Mouse (Mus musculus): Measurements from ENCODE around the gene Hs6st1. TPM values are rescaled to one million over a fixed set of nuclear protein-coding genes. Genes with fewer than 3 reads are reported as not detected.

The Hs6st1 gene
- polyA plus RNA-seq, 1 experiment from 2014 or later, result 6.7 TPM

GRCm38 (mm10) chr1:36129126-36129525, 60.9 kb downstream of the Hs6st1 start:
- no peak overlapping the region for H3K9ac ChIP-seq (ENCODE audit: low read depth, low read length)
- WGBS, result 39% methylated on average over 4 of the region's 4 CpGs
- TF ChIP-seq CTCF (IDR thresholded peaks at IDR 0.05; ENCODE audit: low read depth), result no peak
- H3K27me3 ChIP-seq (replicated peaks; ENCODE audit: control insufficient read depth, insufficient read depth, low read length), result no peaks in the 10 kb centered on the region
- H3K9me3 ChIP-seq (ENCODE audit: control insufficient read depth), result 0 out of 2 replicates have a peak, but pooled peaks cover 2% of the 10 kb centered on the region
- H3K36me3 ChIP-seq (ENCODE audit: control insufficient read depth, insufficient read depth), result no peaks in the 10 kb centered on the region
- H3K4me1 ChIP-seq (replicated peaks; ENCODE audit: control insufficient read depth, insufficient read depth, low read length), result 0 out of 2 replicates have a peak, but pooled peaks cover 3% of the 10 kb centered on the region
- H3K4me2 ChIP-seq (replicated peaks; ENCODE audit: low read depth), result no peak overlapping the region
- no peak overlapping the region for H3K4me3 ChIP-seq (ENCODE audit: low read depth, low read length)
- ATAC-seq, result peak; percentile 40; the same call in 1 of the 2 replicates
- H3K27ac ChIP-seq (ENCODE audit: low read depth, low read length), result no peak overlapping the region; the same call in 1 of the 2 replicates

GRCm38 (mm10) chr1:36129881-36130280, 61.7 kb downstream of the Hs6st1 start:
- H3K4me3 ChIP-seq (ENCODE audit: low read depth, low read length), result no peak overlapping the region
- no peaks in the 10 kb centered on the region for H3K9me3 ChIP-seq (ENCODE audit: control insufficient read depth)
- no peak overlapping the region for H3K27ac ChIP-seq (ENCODE audit: low read depth, low read length)
- H3K36me3 ChIP-seq (ENCODE audit: control insufficient read depth, insufficient read depth), result no peaks in the 10 kb centered on the region
- no peak for TF ChIP-seq CTCF (IDR thresholded peaks at IDR 0.05; ENCODE audit: low read depth)
- 0 out of 2 replicates have a peak, but pooled peaks cover 3% of the 10 kb centered on the region for H3K4me1 ChIP-seq (replicated peaks; ENCODE audit: control insufficient read depth, insufficient read depth, low read length)
- no peaks in the 10 kb centered on the region for H3K27me3 ChIP-seq (replicated peaks; ENCODE audit: control insufficient read depth, insufficient read depth, low read length)
- WGBS, result 92% methylated on average over 8 of the region's 8 CpGs
- no peak overlapping the region for H3K4me2 ChIP-seq (replicated peaks; ENCODE audit: low read depth)
- no peak for ATAC-seq
- no peak overlapping the region for H3K9ac ChIP-seq (ENCODE audit: low read depth, low read length)

- no peaks in the 10 kb centered on the region for H3K36me3 ChIP-seq (ENCODE audit: control insufficient read depth, insufficient read depth)
- no peak for ATAC-seq
- no peak overlapping the region for H3K4me2 ChIP-seq (replicated peaks; ENCODE audit: low read depth)
- no peak overlapping the region for H3K4me3 ChIP-seq (ENCODE audit: low read depth, low read length)
- no peak overlapping the region for H3K27ac ChIP-seq (ENCODE audit: low read depth, low read length)
- no peaks in the 10 kb centered on the region for H3K27me3 ChIP-seq (replicated peaks; ENCODE audit: control insufficient read depth, insufficient read depth, low read length)
- H3K4me1 ChIP-seq (replicated peaks; ENCODE audit: control insufficient read depth, insufficient read depth, low read length), result 0 out of 2 replicates have a peak, but pooled peaks cover 3% of the 10 kb centered on the region
- H3K9ac ChIP-seq (ENCODE audit: low read depth, low read length), result no peak overlapping the region
- no peaks in the 10 kb centered on the region for H3K9me3 ChIP-seq (ENCODE audit: control insufficient read depth)
- TF ChIP-seq CTCF (IDR thresholded peaks at IDR 0.05; ENCODE audit: low read depth), result no peak
- 81% methylated on average over 4 of the region's 4 CpGs for WGBS
Measured at GRCm38 (mm10) chr1:36130307-36131035, 62.3 kb downstream of the Hs6st1 start.

- no peak for ATAC-seq
- H3K9ac ChIP-seq (ENCODE audit: low read depth, low read length), result no peak overlapping the region
- 58% methylated on average over 4 of the region's 4 CpGs for WGBS
- H3K27ac ChIP-seq (ENCODE audit: low read depth, low read length), result no peak overlapping the region
- no peak overlapping the region for H3K4me2 ChIP-seq (replicated peaks; ENCODE audit: low read depth)
- H3K9me3 ChIP-seq (ENCODE audit: control insufficient read depth), result no peaks in the 10 kb centered on the region
- H3K36me3 ChIP-seq (ENCODE audit: control insufficient read depth, insufficient read depth), result no peaks in the 10 kb centered on the region
- no peak overlapping the region for H3K4me3 ChIP-seq (ENCODE audit: low read depth, low read length)
- no peaks in the 10 kb centered on the region for H3K27me3 ChIP-seq (replicated peaks; ENCODE audit: control insufficient read depth, insufficient read depth, low read length)
- 0 out of 2 replicates have a peak, but pooled peaks cover 3% of the 10 kb centered on the region for H3K4me1 ChIP-seq (replicated peaks; ENCODE audit: control insufficient read depth, insufficient read depth, low read length)
- TF ChIP-seq CTCF (IDR thresholded peaks at IDR 0.05; ENCODE audit: low read depth), result no peak
Measured at GRCm38 (mm10) chr1:36131154-36131553, 63.0 kb downstream of the Hs6st1 start.

- Histone ChIP-seq H3K4me1 (replicated peaks; ENCODE audit: control insufficient read depth, insufficient read depth, low read length) (0 out of 2 replicates have a peak, but pooled peaks cover 3% of the 10 kb centered on the region), H3K27ac (ENCODE audit: low read depth, low read length) (no peak overlapping the region), H3K27me3 (replicated peaks; ENCODE audit: control insufficient read depth, insufficient read depth, low read length) (no peaks in the 10 kb centered on the region), H3K4me3 (ENCODE audit: low read depth, low read length) (no peak overlapping the region), H3K4me2 (replicated peaks; ENCODE audit: low read depth) (no peak overlapping the region), H3K36me3 (ENCODE audit: control insufficient read depth, insufficient read depth) (no peaks in the 10 kb centered on the region), H3K9me3 (ENCODE audit: control insufficient read depth) (no peaks in the 10 kb centered on the region), H3K9ac (ENCODE audit: low read depth, low read length) (no peak overlapping the region)
- no peak for TF ChIP-seq CTCF (IDR thresholded peaks at IDR 0.05; ENCODE audit: low read depth)
- no peak for ATAC-seq
- WGBS, result 63% methylated on average over 8 of the region's 8 CpGs
Measured at GRCm38 (mm10) chr1:36131766-36132165, 63.6 kb downstream of the Hs6st1 start.

- Histone ChIP-seq H3K4me2 (replicated peaks; ENCODE audit: low read depth) (no peak overlapping the region), H3K9ac (ENCODE audit: low read depth, low read length) (no peak overlapping the region), H3K4me3 (ENCODE audit: low read depth, low read length) (no peak overlapping the region), H3K27ac (ENCODE audit: low read depth, low read length) (no peak overlapping the region), H3K36me3 (ENCODE audit: control insufficient read depth, insufficient read depth) (no peaks in the 10 kb centered on the region), H3K27me3 (replicated peaks; ENCODE audit: control insufficient read depth, insufficient read depth, low read length) (no peaks in the 10 kb centered on the region), H3K4me1 (replicated peaks; ENCODE audit: control insufficient read depth, insufficient read depth, low read length) (0 out of 2 replicates have a peak, but pooled peaks cover 3% of the 10 kb centered on the region), H3K9me3 (ENCODE audit: control insufficient read depth) (no peaks in the 10 kb centered on the region)
- TF ChIP-seq CTCF (IDR thresholded peaks at IDR 0.05; ENCODE audit: low read depth), result no peak
- no peak for ATAC-seq
- WGBS, result 68% methylated on average over 4 of the region's 4 CpGs
Measured at GRCm38 (mm10) chr1:36132211-36132610, 64.0 kb downstream of the Hs6st1 start.
